Mouse (Mus musculus) E14TG2a.4 (cell line): ENCODE results near the gene Hdac4.

Experiments
- CTCF ChIP-seq: conservative IDR thresholded peaks from 2 replicates; pipeline ENCODE4 v1.5.1; 2014; ENCODE audit warnings: low read length
- NANOG ChIP-seq: IDR thresholded peaks from 2 replicates; pipeline ENCODE4 v1.6.1; 2014; ENCODE audit warnings: borderline replicate concordance, low read length, mixed read lengths
- POU5F1 ChIP-seq: IDR thresholded peaks from 2 replicates; pipeline ENCODE4 v1.6.1; 2014; ENCODE audit warnings: low read length, borderline replicate concordance

- TF ChIP-seq NANOG (no peak), CTCF (no peak), POU5F1 (no peak)
Measured at GRCm38 (mm10) chr1:91956229-91956628, 239.3 kb downstream of the Hdac4 start.
